Mouse (Mus musculus) bone marrow macrophage, adult 2 months (primary cell): ENCODE results near the gene Chd8. TPM values are rescaled to one million over a fixed set of nuclear protein-coding genes. Genes with fewer than 3 reads are reported as not detected.

ENCODE experiments used
- H3K27ac ChIP-seq: 2 replicates; pipeline ENCODE4 v1.5.1; 2012; ENCODE audit warnings: low read depth, low read length; ENCODE audit not compliant: insufficient read depth
- H3K4me1 ChIP-seq: 2 replicates; pipeline ENCODE4 v1.6.1; 2012; ENCODE audit warnings: low read length; ENCODE audit not compliant: control insufficient read depth, insufficient read depth
- H3K4me3 ChIP-seq: 2 replicates; pipeline ENCODE4 v1.5.1; 2012; ENCODE audit warnings: mild to moderate bottlenecking, low read length, moderate library complexity; ENCODE audit not compliant: insufficient read depth
- CTCF ChIP-seq: IDR thresholded peaks from 2 replicates; pipeline ENCODE4 v1.5.1; 2012; ENCODE audit warnings: low read depth, mild to moderate bottlenecking, low read length, moderate library complexity
- POLR2A ChIP-seq: IDR thresholded peaks from 2 replicates; pipeline ENCODE4 v1.6.1; 2012; ENCODE audit warnings: mild to moderate bottlenecking, low read depth, low read length, borderline replicate concordance
- polyA plus RNA-seq: library from polyadenylated mRNA; stranded (reverse); fragments of >200 nt; gene quantifications from 2 replicates; pipeline ENCODE4 v1.2.4, GENCODE M21; 2012; ENCODE audit not compliant: missing spikeins, insufficient read depth, insufficient read length

The Chd8 gene
- polyA plus RNA-seq, 1 experiment: 82.6 TPM

DNA sequence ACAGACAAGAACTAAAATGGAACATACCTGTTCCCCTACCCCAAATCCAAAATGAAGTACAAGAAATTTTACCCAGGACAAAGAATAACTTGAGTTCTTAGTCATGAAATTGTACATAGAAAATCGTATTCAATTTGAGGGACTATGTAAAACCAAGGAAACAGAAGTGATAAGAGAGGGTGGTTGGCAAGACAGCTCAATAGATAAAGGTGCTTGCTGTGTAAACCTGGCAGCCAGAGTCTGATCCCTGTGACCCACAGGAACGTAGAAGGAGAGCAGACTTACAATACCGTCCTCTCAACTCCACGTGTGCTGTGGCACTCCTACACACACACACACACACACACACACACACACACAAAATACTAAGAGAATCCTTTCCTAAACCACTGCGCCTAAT, 40.3 kb downstream of the Chd8 start:
- Histone ChIP-seq H3K27ac (no peak overlapping the region), H3K4me1 (no peaks in the 10 kb centered on the region), H3K4me3 (no peak overlapping the region)
- no peak for TF ChIP-seq CTCF
- TF ChIP-seq POLR2A: no peak

DNA sequence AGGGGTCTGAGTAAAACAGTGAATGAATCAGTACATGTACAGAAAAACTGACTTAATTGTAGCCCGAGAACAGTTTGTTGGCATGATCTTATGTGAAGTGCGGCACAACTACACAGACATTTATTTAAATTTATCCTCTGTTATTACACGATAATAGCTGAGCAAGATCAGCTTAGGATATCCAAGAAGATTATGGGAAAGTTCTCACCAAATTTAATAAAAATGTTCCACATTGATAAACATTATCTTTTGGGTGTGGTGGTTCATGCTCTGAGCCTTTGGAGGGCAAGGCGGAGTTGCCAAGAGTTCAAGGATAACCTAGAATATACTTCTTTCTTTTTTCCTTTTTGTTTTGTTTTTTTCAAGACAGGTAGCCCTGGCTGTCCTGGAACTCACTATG, 58.2 kb downstream of the Chd8 start:
- no peak for TF ChIP-seq CTCF
- no peak for TF ChIP-seq POLR2A
- H3K4me3 ChIP-seq: no peak overlapping the region
- peaks cover 6% of the 10 kb centered on the region for H3K4me1 ChIP-seq
- no peak overlapping the region for H3K27ac ChIP-seq

DNA sequence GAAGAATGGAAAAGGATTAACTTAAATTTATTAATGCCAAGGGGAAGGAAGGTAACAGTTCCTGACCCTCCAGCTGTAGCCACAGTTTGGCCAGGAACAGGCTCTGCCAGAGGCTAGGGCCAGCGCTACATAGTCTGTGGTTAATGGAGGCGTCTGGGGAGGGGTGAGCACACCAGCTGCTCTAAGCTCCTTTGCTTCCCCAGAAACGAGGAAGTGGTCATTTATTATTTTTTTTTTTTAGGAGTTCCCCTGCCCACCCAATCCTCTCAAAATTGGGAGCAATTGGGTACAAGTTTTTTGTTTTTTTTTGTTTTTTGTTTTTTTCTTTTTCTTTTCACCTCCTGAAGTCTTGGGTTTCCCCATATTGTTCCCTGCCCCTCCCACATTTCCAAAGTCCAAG, 59.4 kb downstream of the Chd8 start:
- no peak for TF ChIP-seq POLR2A
- no peak for TF ChIP-seq CTCF
- H3K4me3 ChIP-seq: peak overlapping the region; percentile 40; the same call in 1 of the 2 replicates
- H3K4me1 ChIP-seq: peaks cover 12% of the 10 kb centered on the region
- H3K27ac ChIP-seq: peak overlapping the region; percentile 83

DNA sequence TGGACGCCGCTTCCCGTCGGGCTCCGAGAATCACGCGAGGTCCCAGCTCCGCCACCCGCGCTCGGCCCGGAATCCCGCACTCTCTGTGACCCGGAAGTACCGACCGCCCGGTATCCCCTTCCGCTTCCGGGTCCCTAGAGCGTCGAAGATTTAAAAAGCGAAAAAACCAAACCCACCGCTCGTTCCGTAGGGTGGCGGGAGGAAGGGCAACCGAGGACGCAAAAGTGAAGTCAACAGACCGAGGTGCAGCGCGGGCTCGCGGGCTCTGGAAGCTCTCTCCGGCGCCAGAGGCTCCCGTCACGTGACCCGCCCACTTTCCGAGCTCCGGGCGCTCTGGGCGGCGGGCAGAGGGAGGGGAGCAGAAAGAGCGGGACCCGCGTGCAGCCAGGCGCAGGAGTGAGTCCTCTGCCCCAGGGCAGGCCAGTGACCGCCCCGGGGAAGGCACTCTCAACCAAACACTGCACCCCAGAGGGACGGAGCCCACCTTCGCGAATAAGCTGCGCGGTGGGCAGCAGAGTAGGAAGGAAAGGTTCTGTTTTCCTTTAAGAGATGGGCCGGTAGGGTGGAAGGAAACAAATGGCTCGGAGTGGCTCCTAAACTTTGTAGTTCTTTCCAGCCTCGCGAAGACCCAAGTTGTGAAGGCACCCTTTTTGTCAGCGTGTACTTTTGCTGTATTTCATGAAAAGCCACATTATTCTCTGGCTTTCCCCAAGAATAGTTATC, 60.3 kb downstream of the Chd8 start, which contains the start of gene Supt16:
Gene Supt16 (minus strand): TSS at position 261 of the 723 bp plus-strand sequence.
- peaks cover 12% of the 10 kb centered on the region for H3K4me1 ChIP-seq
- peak within 1 kb of the TSS; percentile 80 for H3K4me3 ChIP-seq
- peak within 1 kb of the TSS; percentile 99 for H3K27ac ChIP-seq
- TF ChIP-seq POLR2A (no peak), CTCF (no peak)

DNA sequence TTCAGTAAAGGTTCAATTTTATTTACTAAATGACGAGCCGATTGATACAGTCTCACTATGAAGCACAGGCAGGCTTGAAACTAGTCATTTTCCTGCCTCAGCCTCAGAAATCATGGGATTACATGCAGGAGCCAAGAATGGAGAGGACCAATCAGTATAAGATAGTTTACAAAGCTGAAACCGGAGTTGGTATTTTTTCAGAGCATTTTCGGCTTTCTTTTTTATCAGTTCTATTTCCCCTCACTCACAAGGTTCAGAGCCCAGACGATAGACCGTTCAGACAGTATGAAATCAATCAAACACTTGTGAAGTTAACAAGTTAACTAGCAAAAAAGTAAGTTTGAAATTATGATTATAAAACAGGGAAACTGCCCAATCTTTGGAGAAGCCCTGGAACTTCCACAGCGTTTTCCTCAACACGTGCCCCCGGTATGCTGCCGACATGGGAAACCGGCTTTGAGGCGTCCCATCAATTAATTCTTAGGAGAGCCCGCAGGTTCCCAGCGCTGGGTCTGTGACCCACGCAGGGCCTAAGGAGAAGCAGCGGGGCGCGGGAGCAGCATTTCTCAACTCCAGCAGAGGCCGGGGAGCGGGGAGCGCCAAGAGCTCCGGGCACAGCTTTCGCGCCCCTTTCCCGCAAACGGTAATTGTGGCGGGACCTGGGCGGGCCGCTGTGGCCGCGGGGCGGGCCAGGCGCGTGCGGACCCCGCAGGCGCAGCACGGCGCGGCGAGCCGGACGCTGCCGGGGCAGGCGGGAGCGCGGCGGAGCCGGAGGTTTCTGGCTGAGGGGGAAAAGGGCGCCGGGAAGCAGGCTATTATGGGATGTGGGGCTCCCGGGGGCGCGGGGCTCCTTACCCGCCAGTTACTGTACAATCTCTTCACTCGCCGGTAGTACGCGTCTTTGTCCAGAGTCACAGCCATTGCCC, 61.1 kb downstream of the Chd8 start:
- Histone ChIP-seq H3K4me3 (peak overlapping the region; percentile 80), H3K4me1 (peaks cover 12% of the 10 kb centered on the region)
- TF ChIP-seq POLR2A (no peak), CTCF (no peak)

DNA sequence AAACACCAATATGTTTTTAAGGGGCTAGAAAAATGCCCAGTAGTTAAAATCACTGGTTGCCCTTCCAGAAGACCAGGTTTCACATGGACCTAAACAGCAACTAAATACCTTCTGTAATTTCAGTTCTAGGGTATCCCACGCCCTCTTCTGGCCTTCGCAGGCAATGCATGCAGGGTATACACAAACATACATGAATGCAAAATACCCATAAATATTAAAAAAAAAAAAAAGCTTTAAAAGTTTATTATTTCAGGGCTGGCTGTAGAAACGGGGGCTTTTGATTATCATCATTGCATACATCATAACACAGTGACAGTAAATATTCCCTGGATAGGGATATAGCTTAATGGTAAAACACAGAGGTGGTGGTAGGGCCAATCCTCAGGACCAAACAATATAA, 61.9 kb downstream of the Chd8 start:
- Histone ChIP-seq H3K4me1 (peaks cover 12% of the 10 kb centered on the region), H3K4me3 (no peak overlapping the region; the same call in 1 of the 2 replicates), H3K27ac (no peak overlapping the region)
- TF ChIP-seq POLR2A (no peak), CTCF (no peak)

More for the DNA sequence above, 61.1 kb downstream of the Chd8 start:
- peak overlapping the region; percentile 99 for H3K27ac ChIP-seq

DNA sequence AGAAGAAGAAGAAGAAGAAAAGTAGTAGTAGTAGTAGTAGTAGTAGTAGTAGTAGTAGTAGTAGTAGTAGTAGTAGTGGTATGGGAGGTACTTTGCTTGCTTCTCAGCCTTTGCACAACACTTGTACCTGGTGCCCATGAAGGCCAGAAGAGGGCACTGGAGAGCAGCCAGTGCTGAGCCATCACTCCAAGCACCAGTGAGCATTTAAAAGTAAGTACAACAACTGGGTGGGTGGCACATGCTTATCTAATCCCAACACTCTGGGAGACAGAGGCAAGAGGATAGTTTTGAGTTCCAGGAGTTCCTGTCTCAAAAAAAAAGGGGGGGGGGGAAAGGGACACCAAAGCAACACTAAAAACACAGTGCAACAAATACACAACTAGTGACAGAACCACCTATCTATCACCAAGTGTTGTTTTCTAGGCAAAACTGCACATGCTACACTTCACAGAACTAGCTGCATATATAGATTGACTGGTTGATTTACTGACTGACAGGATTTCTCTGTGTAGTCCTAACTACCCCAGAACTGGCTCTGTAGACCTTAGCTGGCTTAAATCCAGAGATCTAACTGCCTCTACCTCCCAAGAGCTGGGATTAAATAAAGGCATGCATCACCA, 66.7 kb downstream of the Chd8 start:
- Histone ChIP-seq H3K4me1 (peaks cover 6% of the 10 kb centered on the region), H3K4me3 (no peak overlapping the region), H3K27ac (no peak overlapping the region)
- TF ChIP-seq POLR2A (no peak), CTCF (no peak)

DNA sequence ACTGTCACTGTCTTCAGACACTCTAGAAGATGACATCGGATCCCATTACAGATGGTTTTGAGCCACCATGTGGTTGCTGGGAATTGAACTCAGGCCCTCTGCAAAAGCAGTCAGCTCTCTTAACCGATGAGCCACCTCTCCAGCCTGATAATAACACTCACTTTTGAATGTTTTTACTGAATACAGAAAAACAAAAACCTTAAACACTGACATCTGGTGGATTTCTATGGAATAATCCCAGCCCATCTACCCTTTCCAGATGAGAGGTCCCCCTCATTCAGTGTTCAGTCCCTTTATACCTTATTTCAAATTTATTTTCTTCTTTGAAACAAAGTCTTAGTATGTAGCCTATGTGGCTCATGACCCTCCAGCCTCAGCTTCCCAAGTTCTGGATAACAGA, 68.1 kb downstream of the Chd8 start:
- Histone ChIP-seq H3K4me1 (peaks cover 6% of the 10 kb centered on the region), H3K27ac (no peak overlapping the region), H3K4me3 (no peak overlapping the region)
- TF ChIP-seq POLR2A (no peak), CTCF (no peak)

DNA sequence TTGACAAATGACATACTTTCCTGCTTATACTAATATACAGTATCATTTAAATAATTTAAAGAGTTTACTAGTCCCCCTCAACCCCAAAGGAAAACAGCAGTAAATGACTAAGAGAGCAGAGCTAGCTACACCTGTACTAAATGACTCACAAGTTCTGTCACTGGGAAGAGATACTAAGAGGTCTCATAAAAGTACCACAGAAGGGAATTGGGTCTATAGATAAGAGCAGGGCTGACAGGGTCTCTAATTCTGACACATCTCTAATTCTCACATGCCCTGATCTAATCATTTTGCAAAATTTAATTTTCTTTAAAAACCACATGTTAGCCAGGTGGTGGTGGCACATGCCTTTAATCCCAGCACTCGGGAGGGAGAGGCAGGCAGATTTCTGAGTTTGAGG, 68.8 kb downstream of the Chd8 start:
- H3K4me3 ChIP-seq: no peak overlapping the region
- H3K27ac ChIP-seq: no peak overlapping the region
- TF ChIP-seq CTCF (no peak), POLR2A (no peak)
- H3K4me1 ChIP-seq: peaks cover 2% of the 10 kb centered on the region; the same call in 1 of the 2 replicates
